Mouse (Mus musculus): ENCODE measurements around the gene H2-M10.6.

- TF ChIP-seq CTCF (IDR thresholded peaks at IDR 0.05; ENCODE audit: low read depth): peak; percentile 65
- no peak for TF ChIP-seq EP300 (IDR thresholded peaks at IDR 0.05; ENCODE audit: low read depth)
These were observed 12.0 kb downstream of the H2-M10.6 start for GRCm38 (mm10) chr17:36824005-36824404.
